Mouse (Mus musculus) embryo, embryonic 11 days (tissue): ENCODE results near the gene Tmem102.

Experiments used
- DNase-seq: peaks from one replicate; pipeline ENCODE4 v3.0.0-alpha.2; 2015

Tmem102 gene

GRCm38 (mm10) chr11:69804972-69805909 is at the start of gene Tmem102:
Gene Tmem102, minus strand, starts transcription at chr11:69805624.
- peak; percentile 20 for DNase-seq

DNA sequence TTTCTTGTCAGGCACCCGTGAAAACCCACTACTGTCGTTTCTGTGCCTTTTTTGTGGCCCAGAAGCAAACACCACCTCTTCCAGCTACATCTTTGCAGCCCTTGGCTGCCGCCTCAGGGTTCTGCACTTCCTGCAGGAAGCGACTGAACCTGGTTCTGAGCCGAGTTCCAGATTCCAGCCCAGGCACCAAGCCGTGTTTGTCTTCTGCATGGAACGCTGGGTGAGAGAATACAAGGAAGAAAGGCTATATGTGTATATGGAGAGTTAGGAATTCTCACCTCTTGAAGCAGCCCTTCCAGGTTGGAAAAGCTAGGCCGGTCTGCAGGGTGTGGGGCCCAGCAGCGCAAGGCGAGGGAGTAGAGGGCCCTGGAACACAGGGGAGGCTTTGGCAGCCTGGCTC is 49.3 kb upstream of the Tmem102 start:
- DNase-seq, result no peak

GRCm38 (mm10) chr11:69853994-69854393 is 48.6 kb upstream of the Tmem102 start:
- peak; percentile 25 for DNase-seq

- no peak for DNase-seq
Observed at GRCm38 (mm10) chr11:69850754-69851153, 45.3 kb upstream of the Tmem102 start.

- DNase-seq, result no peak
Observed at GRCm38 (mm10) chr11:69849884-69850283, 44.5 kb upstream of the Tmem102 start.

GRCm38 (mm10) chr11:69849128-69849527 is 43.7 kb upstream of the Tmem102 start:
- DNase-seq, result no peak

- no peak for DNase-seq
Observed at GRCm38 (mm10) chr11:69848021-69848420, 42.6 kb upstream of the Tmem102 start.

DNA sequence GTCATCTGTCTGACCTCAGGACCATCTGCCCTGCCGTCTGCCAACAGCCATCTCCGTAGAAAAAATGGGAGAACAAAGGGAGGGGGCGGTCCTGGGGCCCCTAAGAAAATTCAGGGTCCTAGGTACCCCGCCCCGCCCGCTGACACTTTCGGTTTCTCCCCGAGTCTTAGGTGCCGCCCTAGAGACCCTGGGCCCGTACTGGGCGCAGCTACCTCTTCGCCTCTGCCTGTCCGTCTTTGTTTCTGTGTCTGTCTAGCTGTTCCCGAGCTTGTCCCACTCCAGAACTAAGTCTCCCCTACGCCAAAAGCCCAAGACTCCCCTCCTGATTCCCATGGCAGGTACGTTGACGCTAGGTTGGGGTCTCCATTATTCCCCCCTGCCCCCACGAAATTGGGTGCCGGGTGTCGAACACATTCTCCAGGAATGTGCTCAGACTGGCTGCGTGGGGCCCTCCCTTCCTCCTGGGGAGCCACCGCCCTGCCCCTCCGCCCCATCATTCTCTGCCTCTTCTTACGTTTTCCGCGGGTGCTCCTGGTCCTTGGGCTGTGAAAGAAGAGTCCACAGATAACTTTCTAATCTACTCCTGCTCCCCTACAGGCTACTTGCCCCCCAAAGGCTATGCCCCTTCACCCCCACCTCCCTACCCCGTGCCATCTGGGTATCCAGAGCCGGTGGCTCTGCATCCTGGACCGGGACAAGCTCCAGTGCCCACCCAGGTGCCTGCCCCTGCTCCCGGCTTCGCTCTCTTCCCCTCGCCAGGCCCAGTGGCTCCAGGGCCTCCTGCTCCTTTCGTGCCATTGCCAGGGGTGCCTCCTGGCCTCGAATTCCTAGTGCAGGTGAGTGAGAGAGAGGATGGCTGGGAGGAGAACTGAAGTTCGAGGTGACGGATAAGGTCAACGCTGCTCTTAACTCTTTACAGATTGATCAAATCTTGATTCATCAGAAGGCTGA is 41.6 kb upstream of the Tmem102 start:
- peak; percentile 10 for DNase-seq

DNA sequence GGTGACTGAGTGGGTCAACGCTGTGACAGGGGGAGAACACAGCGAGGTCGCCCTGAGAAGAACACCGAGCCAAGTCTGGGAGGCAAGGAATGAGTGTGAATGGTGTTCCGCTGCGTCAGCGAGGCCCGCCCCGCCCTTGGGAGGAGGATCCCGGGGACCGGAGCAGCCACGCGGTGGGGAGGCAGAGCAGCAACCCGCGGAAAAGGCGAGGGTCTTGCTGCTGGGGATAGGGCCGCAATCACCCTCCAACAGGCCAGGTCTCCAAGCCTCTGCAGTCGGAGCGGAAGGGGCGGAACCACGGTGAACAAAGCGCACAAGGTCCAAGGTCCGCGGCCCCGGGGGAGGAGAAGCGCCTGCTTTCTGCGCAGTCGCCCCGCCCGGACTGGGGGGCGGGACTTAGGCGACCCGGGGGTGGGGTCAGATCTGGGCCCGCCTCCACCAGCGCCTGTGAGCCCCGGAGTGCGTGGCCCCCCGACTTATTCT is 40.8 kb upstream of the Tmem102 start, which contains the start of gene Plscr3:
TSS of gene Plscr3 (plus strand) at position 179 of the 483 bp plus-strand sequence.
- DNase-seq, result peak; percentile 98

DNA sequence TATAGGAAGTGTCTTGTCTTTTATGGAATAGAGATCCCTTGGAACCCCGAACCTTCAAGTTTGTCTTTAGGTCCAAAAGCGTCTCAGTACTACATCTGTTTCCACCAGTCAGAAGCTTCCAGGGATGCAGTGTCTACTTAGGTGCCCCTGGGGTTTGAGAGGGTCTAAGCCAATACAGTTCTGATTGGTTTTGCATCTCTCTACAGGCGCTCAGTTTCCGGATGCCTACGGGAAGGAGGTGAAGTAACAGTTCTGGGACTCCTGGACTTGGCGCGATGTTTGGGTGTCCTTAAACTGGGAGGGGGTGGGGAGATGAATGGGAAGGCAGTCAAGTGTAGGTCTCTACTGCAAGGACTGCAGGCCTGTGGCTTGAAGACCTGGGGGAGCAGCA is 33.3 kb upstream of the Tmem102 start:
- DNase-seq, result peak; percentile 52

DNA sequence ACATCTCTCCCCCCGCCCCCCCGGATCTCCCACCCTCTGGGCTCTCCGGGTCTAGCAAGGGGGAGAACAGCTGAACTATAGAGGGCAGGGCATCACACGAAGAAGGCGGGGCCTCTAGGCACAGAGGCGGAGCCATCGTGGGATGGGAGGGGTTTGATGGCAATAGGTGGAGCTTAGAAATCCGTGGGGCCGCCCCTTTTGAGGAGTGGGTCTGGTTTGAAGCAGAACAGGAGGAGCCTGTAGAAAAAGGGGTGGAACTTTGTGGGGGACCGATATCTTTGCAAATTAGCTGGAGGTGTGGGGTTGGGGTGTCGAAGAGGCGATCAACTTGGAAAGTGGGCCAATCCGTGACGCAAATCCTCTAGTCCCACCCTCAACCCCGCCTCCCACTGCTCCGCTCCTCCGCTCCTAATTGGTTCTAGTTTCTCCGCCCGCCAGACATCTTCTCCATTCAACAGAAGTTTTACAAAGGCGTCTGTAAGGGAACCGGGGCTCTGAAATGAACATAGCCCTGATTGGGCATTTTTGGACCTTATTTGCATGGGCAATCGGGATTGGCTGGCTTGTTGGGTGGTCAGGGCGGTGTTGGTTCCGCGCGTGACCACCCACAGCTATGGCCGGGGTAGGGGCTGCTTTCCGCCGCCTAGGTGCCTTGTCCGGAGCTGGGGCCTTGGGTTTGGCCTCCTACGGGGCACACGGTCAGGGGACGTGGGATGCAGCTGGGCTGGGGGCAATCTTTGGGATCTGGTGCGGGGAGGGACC is 32.7 kb upstream of the Tmem102 start, which contains the start of gene Tmem256:
TSS of gene Tmem256 (plus strand) at position 563 of the 762 bp plus-strand sequence.
- peak; percentile 97 for DNase-seq

DNA sequence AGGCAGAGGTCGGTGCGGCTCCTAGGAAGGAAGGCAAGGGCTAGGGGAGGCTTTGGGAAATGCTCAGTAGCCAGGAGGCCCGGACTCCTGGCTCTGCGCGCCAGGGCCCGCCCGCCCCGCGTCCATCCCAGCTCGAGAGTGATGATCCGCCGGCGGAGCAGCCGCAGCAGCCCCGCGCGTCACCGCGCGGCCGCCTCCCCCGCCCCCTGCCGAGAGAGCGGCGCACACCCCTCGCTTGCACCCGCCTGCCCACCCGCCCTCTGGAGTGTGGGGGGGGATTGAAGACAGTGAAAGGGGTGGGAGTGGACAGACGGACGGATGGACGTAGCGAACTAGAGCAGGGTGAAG is 32.2 kb upstream of the Tmem102 start, which contains the start of gene Nlgn2:
TSS of gene Nlgn2 (minus strand) at position 181 of the 348 bp plus-strand sequence.
- no peak for DNase-seq

DNA sequence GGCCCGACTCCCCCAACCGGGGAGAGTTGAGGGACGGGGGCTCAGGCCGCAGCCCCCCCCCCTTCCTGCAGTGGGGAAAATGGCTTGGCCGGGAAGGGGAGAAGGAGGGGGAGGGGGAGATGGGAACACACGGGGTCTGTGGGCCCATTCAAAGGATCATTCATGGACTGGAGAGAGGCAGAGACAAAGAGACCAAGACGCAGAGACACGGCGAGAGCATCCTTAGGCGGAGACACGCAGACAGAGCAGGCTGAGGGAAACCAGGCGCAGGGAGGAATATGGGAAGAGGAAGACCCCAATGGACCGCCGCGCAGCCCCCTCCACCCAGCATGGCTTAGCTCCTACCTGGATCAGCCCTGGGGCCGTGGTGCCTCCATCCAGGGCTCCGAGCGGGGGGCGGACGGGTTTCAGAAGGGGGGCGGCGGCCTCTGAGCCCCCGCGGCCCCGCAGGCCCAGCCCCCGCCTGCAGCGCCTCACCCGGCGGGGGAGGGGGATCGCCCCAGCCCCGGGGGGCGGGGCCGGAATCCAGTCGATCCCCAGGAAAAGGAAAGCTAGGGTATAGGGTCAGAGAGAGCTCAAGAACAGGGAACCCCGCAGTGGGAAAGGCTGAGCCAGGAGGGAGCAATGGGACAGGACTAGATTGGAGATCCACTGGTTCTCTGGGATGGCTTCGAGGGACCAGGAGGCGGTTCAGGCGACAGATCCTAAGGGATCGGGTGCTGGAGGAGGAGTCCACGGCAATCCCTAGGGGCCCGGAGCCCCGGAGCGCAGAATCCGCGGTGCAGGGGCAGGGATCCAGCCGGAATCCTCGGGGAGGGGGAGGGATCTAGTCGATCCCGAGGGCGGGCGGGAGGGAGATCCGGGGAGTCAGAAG is 31.5 kb upstream of the Tmem102 start:
- DNase-seq, result peak; percentile 68

GRCm38 (mm10) chr11:69835966-69836335 is 30.5 kb upstream of the Tmem102 start:
- DNase-seq, result no peak

DNA sequence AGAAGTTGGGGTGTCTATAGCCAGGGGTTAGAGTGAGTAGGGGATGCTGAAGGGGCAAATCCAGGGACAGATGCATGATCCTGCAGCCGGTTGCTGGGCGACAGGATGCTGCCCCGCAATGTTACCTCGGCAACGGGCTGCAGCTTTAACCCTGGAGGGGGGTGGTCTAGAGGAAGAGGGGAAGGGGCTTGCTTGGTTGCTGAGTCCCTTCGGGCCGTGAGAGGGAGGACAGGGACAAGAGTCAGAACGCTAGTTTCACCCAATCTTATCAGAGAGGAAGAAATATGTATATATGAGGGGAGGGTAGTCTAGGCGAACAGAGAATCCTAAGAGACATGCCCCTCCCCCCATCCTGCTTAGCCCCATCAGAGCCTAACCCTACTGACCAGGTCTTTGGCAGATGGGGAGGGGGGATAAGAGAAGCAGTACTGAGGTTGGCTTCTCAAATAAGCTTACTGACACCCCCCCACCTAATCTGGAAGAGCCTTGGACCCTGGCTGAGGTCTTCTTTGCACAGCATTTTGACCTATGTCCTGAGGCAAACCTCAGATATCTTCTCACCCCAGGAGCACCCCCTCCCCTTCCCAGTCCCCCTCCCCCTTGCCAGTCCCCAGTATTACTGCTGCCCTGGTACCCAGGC is 30.0 kb upstream of the Tmem102 start:
- DNase-seq, result peak; percentile 74

DNA sequence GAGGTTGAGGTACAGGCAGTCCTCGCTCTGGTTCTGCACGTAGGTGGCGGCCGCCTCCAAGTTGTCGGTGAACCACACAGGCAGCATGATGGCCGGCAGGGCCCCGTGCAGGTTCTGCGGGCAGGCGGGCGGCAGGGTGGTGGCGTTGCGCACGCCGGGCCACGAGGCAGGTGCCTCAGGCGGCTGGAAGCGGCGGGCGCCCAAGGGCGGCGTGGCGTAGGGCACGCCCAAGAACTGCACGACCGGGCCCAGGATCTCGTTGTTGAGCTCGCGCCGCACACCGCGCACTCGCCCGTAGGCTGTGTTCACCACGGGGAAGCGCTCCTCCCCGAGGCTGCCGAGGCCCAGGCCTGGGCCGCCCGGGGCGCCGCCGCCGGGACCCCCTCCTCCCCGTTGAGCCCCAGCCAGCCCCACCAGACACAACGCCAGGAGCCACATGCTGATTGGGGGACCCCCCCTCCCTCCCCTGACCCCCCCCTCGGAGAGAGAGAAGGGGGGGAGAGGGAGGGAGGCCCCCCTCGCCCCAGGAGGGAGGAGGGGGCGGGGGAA is 28.7 kb upstream of the Tmem102 start:
- DNase-seq, result peak; percentile 68

DNA sequence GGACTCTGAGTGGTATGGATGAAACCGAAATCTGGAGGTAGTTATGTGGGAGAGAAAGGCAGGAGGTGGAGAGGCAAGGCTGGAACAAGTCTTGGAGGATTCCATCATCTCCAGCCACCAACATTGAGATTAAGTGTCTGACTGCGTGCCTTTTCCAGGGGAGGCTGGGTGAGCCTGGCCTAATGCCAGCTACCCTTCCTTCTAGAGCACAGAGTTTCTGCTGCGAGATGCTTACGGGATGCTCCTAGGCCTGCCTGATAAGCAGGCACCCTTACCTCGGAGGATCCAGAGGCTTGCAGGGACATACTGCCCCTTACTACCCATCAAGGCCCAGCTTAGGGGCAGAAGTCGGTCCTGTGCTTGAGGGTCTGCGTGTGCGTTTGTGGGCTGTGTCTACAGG is 28.1 kb upstream of the Tmem102 start:
- DNase-seq, result no peak

- no peak for DNase-seq
Observed at GRCm38 (mm10) chr11:69828832-69829231, 23.4 kb upstream of the Tmem102 start.

- DNase-seq, result no peak
Observed at GRCm38 (mm10) chr11:69823456-69823855, 18.0 kb upstream of the Tmem102 start.

DNA sequence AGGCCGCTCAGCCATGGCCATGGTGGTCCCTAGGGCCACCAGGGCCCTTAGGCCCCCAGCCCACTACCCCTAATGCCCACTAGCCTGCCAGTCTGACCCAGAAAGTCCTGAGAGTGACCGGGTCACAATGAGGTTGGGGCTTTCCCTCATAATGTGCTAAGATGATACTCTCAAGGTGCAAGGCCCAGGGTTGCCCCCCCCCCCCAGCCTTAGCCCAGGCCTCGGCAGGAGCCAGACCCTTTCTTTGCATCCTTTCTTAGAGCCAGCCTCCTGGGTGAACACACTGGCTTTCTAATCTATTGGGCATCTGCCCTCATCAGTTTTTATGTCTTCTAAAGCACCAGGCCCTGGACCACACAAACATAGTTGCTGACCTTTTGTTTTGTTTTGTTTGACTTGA is 16.7 kb upstream of the Tmem102 start, which contains the start of gene Spem1:
TSS of gene Spem1 (minus strand) at position 101 of the 400 bp plus-strand sequence.
- no peak for DNase-seq
